Mouse (Mus musculus) olfactory bulb, adult 2 months (tissue): Measurements from ENCODE around the gene Ptprg. TPM values are rescaled to one million over a fixed set of nuclear protein-coding genes. Genes with fewer than 3 reads are reported as not detected.

Experiments used
- H3K27ac ChIP-seq: fragments of 200-500 bp; 2 replicates; pipeline ENCODE4 v1.5.1; 2012; ENCODE audit warnings: low read depth, low read length; ENCODE audit not compliant: insufficient read depth
- H3K4me1 ChIP-seq: fragments of 200-500 bp; 2 replicates; pipeline ENCODE4 v1.6.1; 2012; ENCODE audit warnings: low read length; ENCODE audit not compliant: control insufficient read depth, insufficient read depth
- H3K4me3 ChIP-seq: fragments of 200-500 bp; 2 replicates; pipeline ENCODE4 v1.5.1; 2012; ENCODE audit warnings: mild to moderate bottlenecking, low read depth, low read length, moderate library complexity; ENCODE audit not compliant: insufficient read depth
- CTCF ChIP-seq: fragments of 200-500 bp; IDR thresholded peaks from 2 replicates; pipeline ENCODE4 v1.5.1; 2012; ENCODE audit warnings: low read depth, mild to moderate bottlenecking, low read length, moderate library complexity; ENCODE audit not compliant: insufficient read depth
- POLR2A ChIP-seq: fragments of 200-500 bp; IDR thresholded peaks from 2 replicates; pipeline ENCODE4 v1.6.1; 2012; ENCODE audit warnings: mild to moderate bottlenecking, low read depth, low read length, moderate library complexity; ENCODE audit not compliant: insufficient read depth
- WGBS: fragments of 180-500 bp; shearing (Covaris S2); methylation state at CpG from one replicate; pipeline ENCODE4 v1.1.7; 2018; 5-methylcytosine and 5-hydroxymethylcytosine counted together
- polyA plus RNA-seq: library from polyadenylated mRNA; stranded (reverse); fragments of >200 nt; gene quantifications from 2 replicates; pipeline ENCODE4 v1.2.4, GENCODE M21; 2012; ENCODE audit warnings: low replicate concordance; ENCODE audit not compliant: missing spikeins, insufficient read depth, insufficient read length

Gene Ptprg
- polyA plus RNA-seq, 1 experiment: not detected

DNA sequence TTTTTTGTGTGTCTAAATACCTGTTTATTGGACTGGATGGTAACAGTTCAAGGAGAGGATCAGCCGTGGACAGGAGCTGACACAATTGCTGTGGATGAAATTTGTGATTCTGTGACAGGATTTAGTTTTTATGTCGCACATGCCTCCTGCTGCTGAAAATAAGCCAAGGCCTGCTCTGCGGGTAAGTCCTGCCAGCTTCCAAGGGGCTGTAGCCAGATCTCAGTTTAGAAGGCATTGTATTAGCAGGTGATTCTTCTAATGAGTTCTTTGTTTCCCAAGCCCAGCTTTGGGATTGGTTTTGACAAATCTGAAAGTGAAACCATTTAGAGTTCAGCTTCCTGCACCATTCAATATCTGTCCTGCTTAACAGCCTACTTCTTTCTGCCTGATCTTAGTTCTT, 299.6 kb downstream of the Ptprg start:
- no peak overlapping the region for H3K27ac ChIP-seq
- no peak overlapping the region for H3K4me3 ChIP-seq
- WGBS: 64% methylated on average over 3 of the region's 3 CpGs
- no peaks in the 10 kb centered on the region for H3K4me1 ChIP-seq
- no peak for TF ChIP-seq POLR2A
- TF ChIP-seq CTCF: no peak

DNA sequence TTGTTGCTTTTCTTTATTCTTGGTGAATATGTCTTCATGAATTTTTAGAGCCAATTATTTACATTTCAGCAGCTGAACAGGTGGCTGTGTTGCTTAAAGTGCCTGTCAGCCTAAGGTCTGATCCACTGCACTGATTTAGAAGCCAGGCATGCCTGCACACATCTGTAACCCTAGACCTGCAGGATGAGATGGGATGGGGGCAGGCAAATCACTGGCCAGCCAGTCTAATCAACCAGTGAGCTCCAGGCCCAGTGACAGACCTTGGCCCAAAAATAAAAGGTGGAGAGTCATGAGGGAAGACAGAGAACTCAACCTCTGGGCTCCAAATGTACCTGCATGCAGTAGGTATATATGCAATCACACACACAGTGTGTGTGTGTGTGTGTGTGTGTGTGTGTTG, 302.2 kb downstream of the Ptprg start:
- Histone ChIP-seq H3K4me3 (no peak overlapping the region), H3K27ac (no peak overlapping the region), H3K4me1 (no peaks in the 10 kb centered on the region)
- TF ChIP-seq POLR2A (no peak), CTCF (no peak)

DNA sequence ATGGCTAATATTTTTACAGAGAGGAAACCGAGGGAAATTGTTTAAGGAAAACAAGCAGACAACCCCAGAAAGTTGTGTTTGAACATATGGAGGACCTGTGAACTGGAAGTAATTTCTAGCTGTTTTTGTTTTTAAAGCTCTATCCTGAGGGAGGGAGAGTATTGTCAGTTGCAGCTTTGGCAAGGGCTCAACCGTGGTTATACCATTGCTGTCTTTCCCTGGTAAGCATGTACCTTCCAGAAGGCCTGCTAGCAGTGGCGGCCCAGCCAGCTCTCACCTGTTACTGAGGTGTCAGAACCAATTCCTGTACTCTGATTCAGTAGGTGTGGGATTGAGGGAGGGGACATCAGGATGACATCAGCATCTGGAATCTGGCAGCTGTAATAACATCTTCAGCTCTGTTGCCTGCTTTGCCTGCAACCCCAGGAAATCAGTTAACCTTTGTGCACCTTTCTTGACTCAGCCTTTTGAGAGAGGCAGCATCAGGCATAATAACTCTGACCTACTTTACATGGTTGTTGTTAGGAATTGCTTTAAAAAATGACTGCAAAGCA, 304.7 kb downstream of the Ptprg start:
- Histone ChIP-seq H3K4me1 (peaks cover 3% of the 10 kb centered on the region; the same call in 1 of the 2 replicates), H3K4me3 (no peak overlapping the region), H3K27ac (no peak overlapping the region)
- TF ChIP-seq CTCF: no peak
- TF ChIP-seq POLR2A: no peak
- WGBS: 63% methylated on average over 3 of the region's 3 CpGs

DNA sequence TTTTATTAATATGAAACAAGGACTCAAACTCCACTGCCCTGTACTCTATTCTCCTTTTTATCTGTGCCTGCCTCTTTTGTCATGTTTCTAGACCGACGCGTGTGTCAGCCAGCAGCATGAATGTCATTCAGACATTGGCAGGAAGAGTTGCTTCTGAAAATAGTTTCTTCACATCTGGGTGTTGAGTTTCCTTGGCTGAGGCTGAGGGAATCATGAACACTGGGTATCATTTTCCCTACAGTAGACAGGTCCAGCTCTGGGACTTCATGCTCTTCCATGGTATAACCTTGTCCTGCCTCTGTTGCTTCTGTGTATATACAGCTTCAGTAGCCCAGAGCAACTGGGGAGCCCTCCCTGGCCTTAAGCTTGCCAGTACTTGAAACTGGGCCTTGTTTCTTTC, 310.0 kb downstream of the Ptprg start:
- H3K27ac ChIP-seq: no peak overlapping the region

DNA sequence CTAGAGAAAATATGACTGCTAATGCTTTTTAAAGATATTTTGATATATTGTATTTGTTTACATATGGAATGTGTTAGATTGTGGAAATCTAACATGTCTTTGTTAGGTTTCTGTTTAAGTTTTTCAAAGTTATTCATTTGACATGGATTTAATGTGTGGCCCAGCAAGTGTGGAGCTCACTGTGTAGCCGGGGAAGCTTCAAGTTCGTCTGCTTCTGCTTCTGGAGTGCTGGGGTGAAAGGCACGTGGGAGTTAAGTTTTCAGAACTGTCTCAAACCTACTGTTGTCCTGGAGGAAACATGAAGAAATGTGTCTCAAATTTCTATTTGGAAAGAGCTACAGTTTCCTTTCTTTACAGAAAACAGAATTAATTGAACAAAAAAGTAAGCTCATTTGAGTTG, 311.5 kb downstream of the Ptprg start:
- Histone ChIP-seq H3K27ac (no peak overlapping the region), H3K4me1 (peaks cover 5% of the 10 kb centered on the region; the same call in 1 of the 2 replicates), H3K4me3 (no peak overlapping the region)
- TF ChIP-seq POLR2A (no peak), CTCF (no peak)
- WGBS: 63% methylated on average over 3 of the region's 3 CpGs

More for the DNA sequence above, 310.0 kb downstream of the Ptprg start:
- no peak overlapping the region for H3K4me3 ChIP-seq
- WGBS: 66% methylated on average over 3 of the region's 3 CpGs
- TF ChIP-seq CTCF: no peak
- TF ChIP-seq POLR2A: no peak
- H3K4me1 ChIP-seq: peaks cover 3% of the 10 kb centered on the region; the same call in 1 of the 2 replicates

DNA sequence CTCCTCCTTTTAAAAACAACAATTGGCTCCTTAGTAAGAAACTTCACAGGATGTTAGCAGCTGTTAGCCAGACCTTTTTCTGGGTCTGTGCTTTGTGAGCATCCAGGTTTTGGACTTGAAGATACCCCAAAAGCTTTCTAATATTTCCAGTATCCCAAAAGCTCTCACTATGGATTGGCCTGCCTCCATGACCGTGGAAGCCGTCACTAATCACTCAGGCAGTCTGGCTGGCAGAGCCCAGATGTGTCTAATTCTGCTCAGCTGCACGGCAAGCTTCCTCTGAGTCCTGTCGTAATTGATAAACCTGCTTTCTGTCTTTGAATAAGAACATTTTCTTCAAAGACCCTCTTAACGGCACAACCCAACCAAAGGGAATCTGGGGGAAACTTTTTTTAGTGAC, 312.0 kb downstream of the Ptprg start:
- Histone ChIP-seq H3K4me3 (no peak overlapping the region), H3K4me1 (peaks cover 5% of the 10 kb centered on the region; the same call in 1 of the 2 replicates), H3K27ac (no peak overlapping the region)
- TF ChIP-seq CTCF (no peak), POLR2A (no peak)
- 74% methylated on average over 5 of the region's 5 CpGs for WGBS

DNA sequence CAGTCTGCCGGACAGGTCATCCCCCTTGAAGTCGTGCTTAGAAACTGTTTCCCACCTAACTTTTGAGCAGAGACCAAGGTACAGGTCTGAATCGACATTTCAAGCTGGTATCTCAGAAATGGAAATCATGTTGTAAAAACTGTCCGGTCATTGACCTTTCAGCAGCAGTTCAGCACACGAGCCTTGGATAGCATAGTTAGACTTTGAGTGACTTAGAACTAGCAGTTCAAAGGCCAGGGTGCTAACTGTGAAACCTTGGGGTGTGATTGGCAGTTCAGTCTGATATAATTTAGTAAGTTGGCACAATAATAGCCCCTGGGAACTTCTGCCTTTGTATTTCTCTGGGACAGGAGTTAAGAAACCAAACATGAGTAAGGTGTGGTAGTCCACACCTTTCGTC, 312.5 kb downstream of the Ptprg start:
- WGBS: 94% methylated on average over 6 of the region's 6 CpGs
- no peak overlapping the region for H3K27ac ChIP-seq
- TF ChIP-seq POLR2A: no peak
- TF ChIP-seq CTCF: no peak
- no peak overlapping the region for H3K4me3 ChIP-seq
- H3K4me1 ChIP-seq: peaks cover 5% of the 10 kb centered on the region; the same call in 1 of the 2 replicates

DNA sequence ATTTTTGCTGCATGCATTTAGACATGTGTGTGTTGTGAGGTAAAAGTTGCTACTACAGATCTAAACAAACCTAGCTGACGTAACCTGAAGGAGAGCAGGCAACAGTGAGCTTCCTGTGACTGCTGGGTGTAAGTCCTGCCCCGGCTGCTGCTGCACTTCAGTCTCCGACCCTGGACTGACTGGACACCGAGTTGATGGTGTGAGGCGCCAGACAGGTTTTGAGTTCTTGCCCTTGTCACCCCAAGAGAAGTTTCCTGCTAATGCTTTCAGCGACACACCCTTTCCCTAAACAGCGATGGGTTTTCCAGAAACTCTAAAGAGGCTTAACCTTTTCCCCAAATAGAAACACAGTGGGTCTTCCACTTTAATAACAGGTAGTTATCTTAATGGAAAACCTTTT, 313.1 kb downstream of the Ptprg start:
- WGBS: 86% methylated on average over 7 of the region's 7 CpGs
- Histone ChIP-seq H3K4me3 (no peak overlapping the region), H3K27ac (no peak overlapping the region), H3K4me1 (peaks cover 5% of the 10 kb centered on the region; the same call in 1 of the 2 replicates)
- no peak for TF ChIP-seq CTCF
- no peak for TF ChIP-seq POLR2A

DNA sequence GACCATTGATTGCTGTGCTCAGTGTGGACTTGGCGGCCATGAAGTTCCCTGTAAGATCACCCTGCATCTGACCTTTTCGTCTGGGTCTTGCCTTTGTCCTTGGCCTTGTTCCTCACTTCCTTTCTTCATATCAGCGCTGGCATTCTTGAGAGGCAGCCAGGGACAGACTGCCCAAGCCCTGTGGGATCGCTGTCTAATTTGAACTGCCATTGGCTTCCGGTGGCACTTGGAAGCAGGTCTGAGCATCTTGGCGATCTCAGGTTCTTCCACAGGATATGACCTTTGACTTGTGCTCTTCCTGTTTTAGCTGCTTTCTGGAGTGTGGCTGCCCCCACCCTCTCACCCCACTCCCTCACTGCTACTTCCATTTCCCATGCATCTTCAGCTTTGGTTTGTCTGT, 315.3 kb downstream of the Ptprg start:
- no peak for TF ChIP-seq CTCF
- TF ChIP-seq POLR2A: no peak
- 81% methylated on average over 6 of the region's 6 CpGs for WGBS
- no peak overlapping the region for H3K27ac ChIP-seq
- 0 out of 2 replicates have a peak, but pooled peaks cover 2% of the 10 kb centered on the region for H3K4me1 ChIP-seq
- no peak overlapping the region for H3K4me3 ChIP-seq
